Mouse (Mus musculus) kidney, postnatal 36 days (tissue): ENCODE measurements around the gene Pik3ap1.

Experiments used
- DNase-seq, 2 experiments: peaks; one replicate each; pipeline ENCODE4 v3.0.0; 2021 to 2022; ENCODE audit warnings: mixed read lengths in 2 of 2

The Pik3ap1 gene

DNA sequence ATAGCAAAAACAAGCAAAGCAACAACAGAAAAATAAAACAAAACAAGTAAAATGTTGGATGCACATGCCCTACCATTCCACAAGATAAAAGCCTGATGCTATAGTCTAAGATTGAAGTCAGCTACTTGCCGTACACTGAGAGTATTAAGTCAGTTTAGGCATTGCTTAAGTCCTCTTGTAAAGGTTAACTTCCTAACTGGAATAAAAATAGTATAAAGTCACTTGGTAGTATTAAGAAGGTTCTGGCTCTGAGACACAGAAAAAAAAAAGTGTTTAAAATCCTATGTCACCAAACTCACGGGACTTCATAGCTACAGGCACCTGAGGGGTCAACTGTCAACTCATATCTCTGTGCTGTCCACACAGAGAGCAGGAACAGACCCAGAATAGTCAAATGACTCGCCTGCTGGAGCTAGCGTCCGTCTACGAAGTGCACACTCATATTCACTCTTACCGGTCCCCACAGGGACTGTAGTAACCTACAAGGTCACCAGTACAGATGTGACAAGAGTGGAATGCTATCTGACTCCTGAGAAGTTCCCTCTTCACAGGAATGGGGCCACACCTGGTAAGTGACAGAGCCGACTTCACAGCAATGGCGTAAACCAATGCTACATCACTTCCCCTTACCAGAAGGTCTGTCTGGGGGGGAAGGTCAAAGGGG lies 17.9 kb downstream of the Pik3ap1 start:
- DNase-seq = no peak

DNA sequence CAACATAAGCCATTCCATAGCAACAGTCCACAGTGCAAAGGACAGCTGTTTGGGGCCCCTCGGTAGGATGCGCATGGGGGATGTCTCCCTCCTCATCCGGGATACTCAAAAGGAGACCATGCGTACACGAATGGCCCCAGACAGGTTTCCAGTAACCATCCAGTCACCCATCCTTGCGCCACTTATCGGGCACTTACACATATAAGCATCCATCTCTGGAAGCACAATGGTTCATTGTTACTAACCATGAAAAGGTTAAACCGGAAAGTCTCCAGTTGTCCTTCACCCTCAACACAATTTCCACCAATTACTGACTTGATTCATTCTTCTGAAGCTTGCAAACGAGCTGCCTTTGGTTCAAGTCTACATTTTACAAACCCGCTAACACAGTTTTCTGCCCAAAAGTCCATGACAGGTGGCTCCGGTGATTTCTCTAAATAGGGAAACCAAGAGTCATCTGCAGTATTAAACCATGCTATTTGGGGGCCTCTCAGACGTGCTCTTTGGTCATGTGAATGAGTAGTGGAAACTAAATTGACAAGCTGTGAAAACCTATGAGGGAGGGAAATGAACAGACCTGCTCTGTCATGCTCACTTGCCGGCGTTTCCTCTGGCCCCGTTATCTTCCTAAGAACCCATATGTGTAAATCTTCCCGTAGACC lies 18.6 kb downstream of the Pik3ap1 start:
- no peak for DNase-seq

GRCm38 (mm10) chr19:41365570-41365969 lies 19.3 kb downstream of the Pik3ap1 start:
- DNase-seq = no peak

- no peak for DNase-seq
Measured at GRCm38 (mm10) chr19:41364509-41364908, 20.4 kb downstream of the Pik3ap1 start.

GRCm38 (mm10) chr19:41362963-41363362 lies 21.9 kb downstream of the Pik3ap1 start:
- DNase-seq = no peak

- DNase-seq = no peak
Measured at GRCm38 (mm10) chr19:41360459-41360858, 24.4 kb downstream of the Pik3ap1 start.

- no peak for DNase-seq
Measured at GRCm38 (mm10) chr19:41354287-41354951, 30.5 kb downstream of the Pik3ap1 start.

DNA sequence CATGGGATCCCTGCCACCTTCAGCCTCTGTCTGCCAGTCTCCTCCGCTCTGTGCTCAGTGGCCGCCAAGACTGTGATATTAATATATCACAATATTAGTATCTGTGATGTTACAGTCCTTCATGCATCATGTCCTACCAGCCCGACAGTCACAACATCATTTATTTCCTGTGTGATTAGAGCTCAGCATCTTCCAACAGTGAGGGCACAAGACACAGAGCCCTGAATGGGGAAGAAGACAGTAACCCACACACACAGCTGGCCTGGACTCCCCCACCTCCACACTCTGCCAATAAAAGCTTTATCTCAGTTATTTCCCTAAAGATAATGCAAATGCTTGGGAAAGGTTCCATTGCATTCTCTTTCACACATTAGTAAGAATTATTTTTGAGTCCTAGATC lies 35.3 kb downstream of the Pik3ap1 start:
- DNase-seq = no peak

DNA sequence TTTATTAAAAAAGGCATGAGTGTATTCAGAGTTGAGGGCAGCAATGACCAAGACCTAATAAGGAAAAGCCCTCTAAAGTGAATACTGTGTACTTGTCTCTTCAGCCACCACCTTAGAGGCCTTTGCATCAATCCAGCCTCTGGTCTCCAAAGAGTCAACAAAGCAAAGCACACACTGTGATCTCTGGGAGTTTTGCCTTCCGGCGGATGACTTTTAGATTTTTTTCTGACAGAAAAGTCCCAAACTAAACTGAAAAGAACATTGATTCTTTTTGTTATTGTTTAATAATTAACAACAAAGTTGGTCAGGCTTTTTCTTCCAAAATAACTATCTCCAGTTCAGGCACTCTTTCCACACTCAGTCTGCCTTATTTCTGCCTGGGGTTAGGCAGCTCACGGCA lies 36.7 kb downstream of the Pik3ap1 start:
- no peak for DNase-seq

DNA sequence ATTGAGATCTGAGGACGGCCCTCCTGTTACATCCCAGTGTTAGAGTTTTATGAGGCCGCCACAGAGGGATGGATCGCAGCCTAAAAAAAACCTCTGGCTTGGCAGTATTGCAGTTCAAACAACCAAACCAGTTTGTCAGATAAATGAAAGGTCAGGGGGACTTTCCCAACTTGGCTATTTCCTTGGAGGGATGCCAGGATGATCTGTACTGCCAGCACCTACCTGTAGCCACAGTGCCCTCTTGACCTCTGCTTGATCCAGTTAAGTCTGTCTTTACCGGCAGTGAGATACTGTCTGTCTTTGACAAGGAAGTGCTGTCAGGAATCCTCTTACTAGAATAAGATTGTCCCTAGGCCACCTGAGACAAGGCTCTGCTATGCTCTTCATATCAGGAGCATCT lies 37.6 kb downstream of the Pik3ap1 start:
- DNase-seq = no peak

DNA sequence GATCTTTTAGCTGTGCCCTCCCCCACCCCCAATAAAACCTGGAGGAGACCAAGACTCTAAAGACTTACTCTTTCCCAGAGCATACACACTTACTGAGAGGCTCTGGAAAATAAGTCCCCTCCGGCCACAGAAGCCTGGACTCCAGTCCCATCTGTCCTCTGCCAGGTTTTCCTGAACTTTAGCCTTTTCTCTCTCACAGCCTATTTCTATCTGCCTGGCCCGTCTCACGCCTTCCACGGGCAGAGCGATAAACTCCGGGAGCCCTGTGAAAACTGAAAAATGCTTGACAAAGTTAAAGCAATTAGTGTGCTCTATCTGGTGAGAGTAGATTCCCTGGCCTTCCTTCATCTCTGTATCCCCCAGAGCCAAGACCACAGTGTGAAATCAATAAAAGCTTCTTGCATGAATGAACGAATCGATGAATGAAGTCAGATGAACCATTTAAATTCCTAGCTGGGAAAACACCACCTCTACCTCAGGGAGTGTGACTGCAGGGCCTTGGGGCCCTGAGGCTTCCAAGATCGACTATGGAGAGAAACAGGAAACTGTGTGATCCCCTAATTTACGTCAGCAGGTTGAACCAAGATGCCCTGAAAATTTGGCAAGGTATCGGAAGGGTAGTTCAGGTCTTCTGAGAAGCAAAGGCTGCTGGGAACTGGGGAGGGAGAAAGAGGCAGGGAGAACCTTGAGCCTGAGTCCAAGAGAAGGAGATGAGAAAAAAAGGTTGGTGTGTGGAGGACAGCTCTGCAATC lies 38.6 kb downstream of the Pik3ap1 start:
- DNase-seq = peak; percentile 14 to 15

GRCm38 (mm10) chr19:41345028-41345741 lies 39.7 kb downstream of the Pik3ap1 start:
- peak; percentile 49 to 55 for DNase-seq

GRCm38 (mm10) chr19:41344666-41345027 lies 40.3 kb downstream of the Pik3ap1 start:
- no peak for DNase-seq

DNA sequence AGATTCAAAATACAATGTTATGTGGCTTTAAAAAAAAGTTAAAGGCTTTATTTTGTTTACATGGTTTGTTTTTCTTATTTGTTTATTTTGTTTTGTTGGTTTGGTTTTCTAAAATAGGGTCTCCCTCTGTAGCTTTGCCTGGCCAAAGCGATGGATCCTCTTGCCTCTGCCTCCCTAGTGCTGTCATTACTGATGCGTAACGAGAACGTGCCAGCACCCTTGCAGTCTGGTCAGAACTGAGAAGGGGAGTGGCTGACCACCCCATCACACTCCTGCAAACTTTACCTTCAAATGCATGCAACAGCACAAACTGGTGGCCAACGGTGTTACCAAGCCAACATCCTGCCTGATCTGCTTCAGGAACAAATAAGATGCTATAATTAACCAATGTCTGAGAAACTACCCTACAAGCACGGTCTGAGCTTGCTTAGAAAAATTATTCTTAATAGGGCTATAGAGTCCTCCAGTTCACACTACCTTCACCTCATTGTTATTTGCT lies 42.3 kb downstream of the Pik3ap1 start:
- DNase-seq = no peak

DNA sequence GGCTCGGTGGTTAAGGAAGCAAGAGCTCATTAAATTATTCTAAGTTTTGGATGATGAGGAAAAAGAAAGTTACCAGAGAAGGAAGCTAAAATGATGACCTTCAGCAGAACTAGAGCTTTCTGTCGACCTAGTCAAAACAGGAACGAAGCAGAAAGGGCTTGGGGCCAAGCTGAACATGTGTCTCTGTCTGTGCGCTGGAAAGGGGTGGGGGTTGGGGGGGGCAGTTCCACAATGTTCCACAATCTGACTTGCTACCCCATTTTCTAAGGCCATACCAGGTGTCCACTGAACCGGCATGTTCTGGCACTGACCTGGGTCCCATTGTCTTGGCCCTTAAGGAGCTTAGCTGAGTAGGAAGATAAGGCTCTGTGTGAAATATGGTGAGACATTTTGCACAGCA lies 43.2 kb downstream of the Pik3ap1 start:
- DNase-seq = no peak

DNA sequence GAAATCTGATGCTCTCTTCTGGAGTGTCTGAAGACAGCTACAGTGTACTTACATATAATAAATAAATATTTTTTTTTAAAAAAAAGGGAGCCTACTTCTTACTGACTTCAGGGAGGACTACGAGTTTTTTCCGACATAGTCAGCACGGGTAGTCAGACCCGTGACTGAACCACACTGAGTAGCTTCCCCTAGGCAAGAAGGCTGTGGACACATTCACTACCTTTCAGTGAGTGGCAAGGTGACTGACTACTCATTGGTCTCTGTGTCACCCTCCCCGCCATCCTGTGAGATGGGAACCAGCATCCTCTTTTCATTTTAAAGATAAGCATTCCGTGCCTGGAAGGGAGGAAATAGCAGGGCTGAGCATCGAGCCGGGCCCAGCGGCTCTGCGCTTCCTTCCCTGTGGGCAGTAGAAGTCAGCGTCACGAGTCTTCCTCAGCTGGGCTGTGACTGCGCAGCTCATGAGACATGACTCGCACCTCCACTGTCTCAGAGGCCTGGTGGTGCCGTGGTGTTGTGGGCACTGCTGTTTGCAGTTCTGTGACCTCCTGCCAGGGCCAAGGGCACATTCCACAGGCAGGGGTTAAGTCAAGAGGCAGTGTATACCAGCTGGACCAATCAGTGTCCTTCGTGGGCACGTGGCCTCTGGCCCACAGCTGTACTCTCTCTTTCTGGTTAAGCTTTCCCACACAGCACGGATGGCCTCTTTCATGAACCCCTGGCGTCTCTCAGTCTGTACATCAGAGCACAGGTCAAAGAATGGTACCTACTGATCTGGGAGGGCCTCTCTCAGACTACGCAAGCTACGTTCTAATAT lies 45.7 kb downstream of the Pik3ap1 start:
- peak in 1 of 2 experiments; percentile 12 for DNase-seq

GRCm38 (mm10) chr19:41338379-41338778 lies 46.5 kb downstream of the Pik3ap1 start:
- no peak for DNase-seq

DNA sequence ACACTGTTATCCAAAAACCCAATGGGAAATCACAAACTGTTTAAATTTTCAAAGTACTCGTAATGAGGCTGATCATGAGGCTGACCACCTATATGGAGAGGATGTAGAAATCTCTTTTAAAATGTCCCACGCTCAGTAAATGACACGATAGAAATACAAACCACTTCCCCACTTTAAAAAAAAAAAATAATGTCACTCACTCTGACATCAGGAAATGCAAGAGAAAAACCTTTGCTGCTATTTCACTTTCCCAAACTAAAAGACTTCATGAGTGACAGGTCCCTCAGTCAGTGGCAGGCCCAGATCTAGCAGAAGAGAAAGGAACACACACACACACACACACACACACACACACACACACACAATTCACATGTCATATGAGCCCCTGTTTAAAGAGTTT lies 49.2 kb downstream of the Pik3ap1 start:
- no peak for DNase-seq

GRCm38 (mm10) chr19:41332986-41333385 lies 51.9 kb downstream of the Pik3ap1 start:
- no peak for DNase-seq

GRCm38 (mm10) chr19:41332228-41332627 lies 52.7 kb downstream of the Pik3ap1 start:
- no peak for DNase-seq

DNA sequence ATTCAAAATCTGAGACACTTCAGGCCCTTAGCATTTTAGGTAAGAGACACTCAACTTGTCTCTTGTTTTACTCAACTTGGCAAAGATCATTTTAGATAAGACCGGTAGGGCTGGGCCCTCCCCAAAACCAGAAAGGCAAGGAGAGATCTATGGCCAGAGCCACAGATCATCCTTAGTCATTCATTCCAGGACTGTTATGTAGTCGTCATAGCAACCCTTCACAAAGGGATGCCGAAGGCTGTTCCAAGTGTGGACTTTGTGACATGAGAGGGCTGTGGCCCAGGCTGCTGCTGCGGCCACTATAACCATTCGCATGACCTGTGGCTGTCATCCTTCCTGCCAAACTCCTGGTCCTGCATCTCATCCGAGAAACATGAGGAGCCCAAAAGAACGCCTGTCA lies 54.5 kb downstream of the Pik3ap1 start:
- DNase-seq = no peak

DNA sequence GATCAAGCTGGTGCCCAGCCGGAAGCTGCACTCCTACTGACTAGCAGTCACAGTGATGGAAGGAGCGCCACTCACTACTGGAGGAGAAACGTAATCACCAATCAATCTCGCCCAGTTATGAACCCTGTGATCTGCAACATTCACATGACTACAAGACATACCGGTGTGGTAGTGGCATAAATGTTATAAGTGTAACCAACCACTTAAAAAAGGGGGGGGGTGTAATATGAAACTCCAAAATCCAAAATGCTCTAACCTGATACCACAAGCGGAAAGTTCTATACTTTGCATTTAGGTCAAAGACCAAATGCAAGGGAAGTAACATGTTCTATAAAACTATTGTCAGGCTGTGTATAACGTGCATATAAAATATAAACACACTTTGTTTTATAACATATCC lies 54.9 kb downstream of the Pik3ap1 start:
- no peak for DNase-seq
